Mouse (Mus musculus) gonadal fat pad, adult 2 months (tissue): ENCODE data around the gene Lrig1. TPM values are rescaled to one million over a fixed set of nuclear protein-coding genes. Genes with fewer than 3 reads are reported as not detected.

ENCODE experiments used
- DNase-seq: peaks from one replicate; pipeline ENCODE4 v3.0.0-alpha.2; 2012; ENCODE audit warnings: low read depth
- polyA plus RNA-seq: library from polyadenylated mRNA; depleted of rRNA; stranded (reverse); fragments of >200 nt; gene quantifications from 2 replicates; pipeline ENCODE4 v1.2.3, GENCODE M21; 2012; rRNA removed

Lrig1 gene
- polyA plus RNA-seq = 34.3 and 35.3 TPM in 2 replicates

GRCm38 (mm10) chr6:94700067-94700491, at the start of gene Lrig1:
Lrig1 (minus strand) TSS chr6:94700158.
- DNase-seq = peak; percentile 95

GRCm38 (mm10) chr6:94749626-94750025, 49.7 kb upstream of the Lrig1 start:
- no peak for DNase-seq

- peak; percentile 46 for DNase-seq
Measured at GRCm38 (mm10) chr6:94748361-94748760, 48.4 kb upstream of the Lrig1 start.

- DNase-seq = no peak
Measured at GRCm38 (mm10) chr6:94740117-94740729, 40.3 kb upstream of the Lrig1 start.

GRCm38 (mm10) chr6:94738647-94739046, 38.7 kb upstream of the Lrig1 start:
- DNase-seq = no peak

GRCm38 (mm10) chr6:94733878-94734277, 33.9 kb upstream of the Lrig1 start:
- DNase-seq = no peak

GRCm38 (mm10) chr6:94729847-94730246, 29.9 kb upstream of the Lrig1 start:
- DNase-seq = no peak

- DNase-seq = no peak
Measured at GRCm38 (mm10) chr6:94729132-94729531, 29.2 kb upstream of the Lrig1 start.

GRCm38 (mm10) chr6:94724612-94725011, 24.7 kb upstream of the Lrig1 start:
- no peak for DNase-seq

- DNase-seq = peak; percentile 91
Measured at GRCm38 (mm10) chr6:94718607-94719346, 18.8 kb upstream of the Lrig1 start.

GRCm38 (mm10) chr6:94717705-94718489, 17.9 kb upstream of the Lrig1 start:
- no peak for DNase-seq

- DNase-seq = no peak
Measured at GRCm38 (mm10) chr6:94715645-94715940, 15.6 kb upstream of the Lrig1 start.

- no peak for DNase-seq
Measured at GRCm38 (mm10) chr6:94714815-94715644, 15.1 kb upstream of the Lrig1 start.

GRCm38 (mm10) chr6:94709832-94710231, 9.9 kb upstream of the Lrig1 start:
- DNase-seq = no peak

- DNase-seq = no peak
Measured at GRCm38 (mm10) chr6:94709150-94709549, 9.2 kb upstream of the Lrig1 start.

- DNase-seq = no peak
Measured at GRCm38 (mm10) chr6:94707254-94707653, 7.3 kb upstream of the Lrig1 start.

GRCm38 (mm10) chr6:94705931-94706330, 6.0 kb upstream of the Lrig1 start:
- no peak for DNase-seq

GRCm38 (mm10) chr6:94702993-94703392, 3.0 kb upstream of the Lrig1 start:
- DNase-seq = no peak

- no peak for DNase-seq
Measured at GRCm38 (mm10) chr6:94701071-94701470, 1.1 kb upstream of the Lrig1 start.

- DNase-seq = no peak
Measured at GRCm38 (mm10) chr6:94700612-94701011, 654 bp upstream of the Lrig1 start.

GRCm38 (mm10) chr6:94699173-94699987, 578 bp downstream of the Lrig1 start:
- DNase-seq = no peak
